Mouse (Mus musculus): Measurements from ENCODE around the gene Gm2001. TPM values are rescaled to one million over a fixed set of nuclear protein-coding genes. Genes with fewer than 3 reads are reported as not detected.
"Not testable (repeated sequence)": the region's sequence is repeated elsewhere in the genome, so short reads cannot be mapped to it uniquely, and the experiment has no call there.

Gene Gm2001
- not detected in 2 replicates for polyA plus RNA-seq (2014; fragmentation: Nextera tagmentation; extraction: Ambion mirVana)

DNA sequence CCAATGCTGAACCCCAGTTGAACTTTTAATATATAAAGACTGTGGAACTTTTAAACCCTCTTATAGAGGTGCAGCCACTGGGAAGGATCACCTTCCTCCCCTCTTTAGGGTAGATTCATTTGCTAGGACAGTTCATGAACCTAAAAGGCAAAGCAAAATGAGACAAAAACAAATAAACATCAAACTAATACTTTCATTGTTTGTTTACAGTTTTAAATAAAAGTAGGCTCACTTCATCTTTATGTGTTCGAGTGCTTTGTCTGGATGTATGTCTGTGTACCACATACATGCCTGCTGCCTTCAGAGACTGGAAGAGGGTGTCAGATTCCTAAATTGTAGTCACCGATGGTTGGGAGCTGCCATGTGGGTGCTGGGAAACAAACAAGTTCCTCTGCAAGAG is at the start of gene Gm2001:
TSS of gene Gm2001 (minus strand) at position 101 of the 400 bp plus-strand sequence.
- H3K4me1 ChIP-seq (ENCODE audit: control insufficient read depth, insufficient read depth, low read length); H3K36me3 ChIP-seq (ENCODE audit: control insufficient read depth, insufficient read depth, low read length); DNase-seq (ENCODE audit: low spot score, missing footprints); H3K4me3 ChIP-seq (ENCODE audit: low read depth, low read length); H3K4me2 ChIP-seq; H3K27me3 ChIP-seq (ENCODE audit: control insufficient read depth, insufficient read depth, low read length); H3K9me3 ChIP-seq (ENCODE audit: control insufficient read depth, low read length); H3K27ac ChIP-seq (ENCODE audit: low read depth, low read length); ATAC-seq (ENCODE audit: low FRiP score); H3K9ac ChIP-seq (ENCODE audit: low read length): not testable (repeated sequence)
- WGBS = 81% methylated on average over 1 of the region's 2 CpGs

DNA sequence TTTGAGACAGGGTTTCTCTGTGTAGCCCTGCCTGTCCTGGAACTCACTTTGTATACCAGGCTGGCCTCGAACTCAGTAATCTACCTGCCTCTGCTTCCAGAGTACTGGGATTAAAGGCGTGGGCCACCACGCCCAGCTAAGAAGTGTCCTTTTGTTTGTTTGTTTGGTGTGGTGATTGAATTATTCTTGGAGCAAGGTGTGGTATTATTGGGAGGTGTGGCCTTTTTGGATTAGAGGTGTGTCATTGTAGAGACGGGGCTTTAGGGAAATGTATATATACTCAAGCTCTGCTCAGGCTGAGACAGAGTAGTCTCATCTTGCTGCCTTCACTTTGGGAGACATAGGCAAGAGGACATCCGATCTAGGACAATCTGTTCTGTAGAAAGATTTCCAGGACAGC is 31.6 kb upstream of the Gm2001 start, which contains the start of gene Gm2016:
TSS of gene Gm2016 (plus strand) at position 301 of the 400 bp plus-strand sequence.
- not testable (repeated sequence) for ATAC-seq (ENCODE audit: low FRiP score); H3K27me3 ChIP-seq (ENCODE audit: control insufficient read depth, insufficient read depth, low read length); H3K36me3 ChIP-seq (ENCODE audit: control insufficient read depth, insufficient read depth, low read length); DNase-seq (ENCODE audit: low spot score, missing footprints); H3K27ac ChIP-seq (ENCODE audit: low read depth, low read length); H3K9ac ChIP-seq (ENCODE audit: low read length); H3K9me3 ChIP-seq (ENCODE audit: control insufficient read depth, low read length); H3K4me2 ChIP-seq; H3K4me1 ChIP-seq (ENCODE audit: control insufficient read depth, insufficient read depth, low read length); H3K4me3 ChIP-seq (ENCODE audit: low read depth, low read length)
- WGBS = 87% methylated on average over 5 of the region's 5 CpGs

DNA sequence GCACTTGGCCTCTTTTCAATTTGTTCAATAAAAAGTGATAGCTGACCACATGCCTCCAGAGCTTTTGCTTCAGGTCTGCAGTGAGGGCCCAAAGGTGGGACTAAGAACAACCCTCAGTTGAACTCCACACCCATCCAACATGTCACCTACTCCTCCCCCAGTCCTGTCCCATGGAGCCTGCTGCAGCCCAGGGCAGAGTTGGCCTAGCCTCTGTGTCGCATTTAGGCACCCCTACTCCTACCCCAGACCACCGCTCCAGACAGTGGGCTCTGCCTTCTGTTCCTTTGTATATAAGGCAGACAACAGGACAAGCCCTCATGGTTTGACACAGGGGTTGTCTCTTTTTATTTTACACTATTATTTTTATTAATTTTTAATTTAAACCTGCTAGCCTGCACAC is 21.9 kb upstream of the Gm2001 start:
- not testable (repeated sequence) for DNase-seq (ENCODE audit: low spot score, missing footprints); H3K9ac ChIP-seq (ENCODE audit: low read length); H3K27me3 ChIP-seq (ENCODE audit: control insufficient read depth, insufficient read depth, low read length); H3K4me3 ChIP-seq (ENCODE audit: low read depth, low read length); H3K27ac ChIP-seq (ENCODE audit: low read depth, low read length); H3K4me2 ChIP-seq; H3K36me3 ChIP-seq (ENCODE audit: control insufficient read depth, insufficient read depth, low read length); H3K9me3 ChIP-seq (ENCODE audit: control insufficient read depth, low read length); H3K4me1 ChIP-seq (ENCODE audit: control insufficient read depth, insufficient read depth, low read length)
- 85% methylated on average over 2 of the region's 2 CpGs for WGBS
- peak; percentile 47; the same call in 1 of the 2 replicates for ATAC-seq (ENCODE audit: low FRiP score)

DNA sequence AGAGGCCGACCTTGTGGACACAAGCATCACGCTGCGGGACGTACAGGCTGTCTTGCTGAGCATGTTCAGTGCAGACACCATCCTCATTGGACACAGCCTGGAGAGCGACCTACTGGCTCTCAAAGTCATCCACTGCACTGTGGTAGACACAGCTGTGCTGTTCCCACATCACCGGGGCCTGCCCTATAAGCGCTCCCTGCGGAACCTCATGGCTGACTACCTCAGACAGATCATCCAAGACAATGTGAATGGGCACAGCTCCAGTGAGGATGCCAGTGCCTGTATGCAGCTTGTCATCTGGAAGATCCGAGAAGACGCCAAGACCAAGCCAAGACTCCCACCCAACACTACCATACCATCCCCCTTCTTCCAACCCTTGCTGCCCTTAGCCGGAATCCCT is 21.5 kb upstream of the Gm2001 start:
- not testable (repeated sequence) for H3K4me3 ChIP-seq (ENCODE audit: low read depth, low read length); H3K36me3 ChIP-seq (ENCODE audit: control insufficient read depth, insufficient read depth, low read length); H3K4me2 ChIP-seq; H3K9me3 ChIP-seq (ENCODE audit: control insufficient read depth, low read length); DNase-seq (ENCODE audit: low spot score, missing footprints); H3K27ac ChIP-seq (ENCODE audit: low read depth, low read length); H3K4me1 ChIP-seq (ENCODE audit: control insufficient read depth, insufficient read depth, low read length); H3K9ac ChIP-seq (ENCODE audit: low read length); H3K27me3 ChIP-seq (ENCODE audit: control insufficient read depth, insufficient read depth, low read length)
- WGBS = 95% methylated on average over 7 of the region's 11 CpGs
- peak; percentile 34; the same call in 1 of the 2 replicates for ATAC-seq (ENCODE audit: low FRiP score)

DNA sequence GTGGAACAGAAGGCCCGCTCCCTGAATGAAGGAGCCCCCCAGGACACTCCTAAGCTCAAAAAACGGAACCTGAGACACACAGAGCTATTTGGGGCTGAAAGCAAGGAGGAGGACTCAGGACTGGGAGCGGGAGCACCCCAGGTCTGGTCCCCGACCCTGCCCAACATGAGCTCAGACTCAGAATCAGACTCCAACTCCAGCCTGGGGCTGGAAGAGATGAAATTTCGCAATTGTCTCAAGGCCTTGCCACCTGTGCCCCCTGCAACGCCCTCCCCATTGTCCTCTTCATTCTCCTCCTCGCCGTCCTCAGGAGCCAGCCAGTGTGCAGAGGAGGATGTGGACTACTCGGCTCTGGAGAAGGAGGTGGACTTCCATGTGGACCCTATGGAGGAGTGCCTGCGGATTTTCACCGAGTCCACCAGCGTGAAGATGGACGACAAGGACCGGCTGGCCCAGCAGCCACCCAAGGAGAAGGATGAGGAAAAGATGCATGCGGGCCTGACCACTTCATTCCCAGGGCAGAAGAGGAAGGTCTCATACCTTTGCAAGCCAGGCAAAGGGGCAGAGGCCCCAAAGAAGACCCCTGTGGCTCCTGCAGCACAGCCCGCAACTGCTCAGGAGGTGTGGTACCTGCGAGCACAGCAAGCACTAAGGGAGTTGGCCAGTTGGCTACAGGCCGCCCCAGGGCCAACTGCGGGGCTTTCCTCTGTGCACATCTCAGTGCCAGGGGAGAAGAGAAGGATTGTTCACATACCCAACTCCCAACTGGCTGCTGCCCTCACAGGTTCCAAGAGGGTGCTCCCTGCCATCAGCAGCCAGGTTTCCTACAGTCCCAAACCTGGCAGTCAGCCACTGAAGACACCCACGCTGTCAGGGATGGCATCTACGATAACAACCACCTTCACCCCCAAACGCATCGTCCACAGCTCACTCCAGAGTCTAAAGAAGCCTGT is 19.9 kb upstream of the Gm2001 start:
- H3K9me3 ChIP-seq (ENCODE audit: control insufficient read depth, low read length); H3K4me1 ChIP-seq (ENCODE audit: control insufficient read depth, insufficient read depth, low read length); ATAC-seq (ENCODE audit: low FRiP score); H3K4me2 ChIP-seq; H3K27ac ChIP-seq (ENCODE audit: low read depth, low read length); H3K9ac ChIP-seq (ENCODE audit: low read length); H3K27me3 ChIP-seq (ENCODE audit: control insufficient read depth, insufficient read depth, low read length); H3K4me3 ChIP-seq (ENCODE audit: low read depth, low read length); H3K36me3 ChIP-seq (ENCODE audit: control insufficient read depth, insufficient read depth, low read length); DNase-seq (ENCODE audit: low spot score, missing footprints): not testable (repeated sequence)
- 82% methylated on average over 23 of the region's 23 CpGs for WGBS

DNA sequence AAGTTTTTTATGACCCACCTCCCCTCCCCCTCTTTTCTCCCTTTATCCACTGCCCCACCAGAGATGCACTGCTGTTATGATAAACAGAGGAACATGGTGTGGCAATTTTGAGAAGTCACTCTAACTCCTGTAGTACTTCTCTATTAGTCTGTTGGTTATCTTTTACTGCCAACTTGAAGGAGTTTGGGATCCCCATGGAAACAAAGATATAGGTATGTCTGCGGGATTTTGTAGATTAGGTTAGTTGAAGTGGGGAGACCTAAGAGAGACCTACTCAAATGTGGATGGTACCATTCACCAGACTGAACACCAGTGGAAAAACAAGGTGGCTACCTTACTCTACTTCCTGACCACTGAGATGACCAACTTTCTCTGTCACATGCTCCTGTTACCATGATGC is 13.9 kb upstream of the Gm2001 start:
- not testable (repeated sequence) for H3K4me2 ChIP-seq; ATAC-seq (ENCODE audit: low FRiP score); H3K9ac ChIP-seq (ENCODE audit: low read length); H3K36me3 ChIP-seq (ENCODE audit: control insufficient read depth, insufficient read depth, low read length); H3K9me3 ChIP-seq (ENCODE audit: control insufficient read depth, low read length); H3K4me1 ChIP-seq (ENCODE audit: control insufficient read depth, insufficient read depth, low read length); H3K27me3 ChIP-seq (ENCODE audit: control insufficient read depth, insufficient read depth, low read length); H3K27ac ChIP-seq (ENCODE audit: low read depth, low read length); H3K4me3 ChIP-seq (ENCODE audit: low read depth, low read length); DNase-seq (ENCODE audit: low spot score, missing footprints)
- 79% methylated on average over 1 of the region's 1 CpGs for WGBS

DNA sequence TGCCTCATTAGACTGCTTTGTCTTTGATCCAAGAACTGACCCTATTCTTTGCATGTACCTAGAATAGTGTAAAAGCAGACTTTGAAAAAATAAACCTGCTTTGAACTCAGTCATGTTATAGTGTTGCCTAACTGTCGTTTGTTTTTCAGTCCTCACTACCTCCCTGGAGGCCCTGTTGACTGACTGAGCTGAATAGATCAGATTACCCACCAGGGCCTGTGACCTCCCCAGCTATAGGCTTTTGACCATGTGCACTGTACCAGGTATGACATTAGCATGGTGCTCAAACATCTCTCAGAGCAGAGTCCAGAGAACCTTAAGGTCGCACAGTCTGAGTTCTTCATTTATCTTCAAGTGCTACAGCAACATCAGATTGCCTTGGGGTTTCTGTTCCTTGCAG is 8.5 kb upstream of the Gm2001 start:
- H3K4me3 ChIP-seq (ENCODE audit: low read depth, low read length); H3K27ac ChIP-seq (ENCODE audit: low read depth, low read length); H3K27me3 ChIP-seq (ENCODE audit: control insufficient read depth, insufficient read depth, low read length); DNase-seq (ENCODE audit: low spot score, missing footprints); H3K4me1 ChIP-seq (ENCODE audit: control insufficient read depth, insufficient read depth, low read length); H3K4me2 ChIP-seq; ATAC-seq (ENCODE audit: low FRiP score); H3K36me3 ChIP-seq (ENCODE audit: control insufficient read depth, insufficient read depth, low read length); H3K9me3 ChIP-seq (ENCODE audit: control insufficient read depth, low read length); H3K9ac ChIP-seq (ENCODE audit: low read length): not testable (repeated sequence)
- no CpG with 5 or more reads among the region's 2 CpGs for WGBS

DNA sequence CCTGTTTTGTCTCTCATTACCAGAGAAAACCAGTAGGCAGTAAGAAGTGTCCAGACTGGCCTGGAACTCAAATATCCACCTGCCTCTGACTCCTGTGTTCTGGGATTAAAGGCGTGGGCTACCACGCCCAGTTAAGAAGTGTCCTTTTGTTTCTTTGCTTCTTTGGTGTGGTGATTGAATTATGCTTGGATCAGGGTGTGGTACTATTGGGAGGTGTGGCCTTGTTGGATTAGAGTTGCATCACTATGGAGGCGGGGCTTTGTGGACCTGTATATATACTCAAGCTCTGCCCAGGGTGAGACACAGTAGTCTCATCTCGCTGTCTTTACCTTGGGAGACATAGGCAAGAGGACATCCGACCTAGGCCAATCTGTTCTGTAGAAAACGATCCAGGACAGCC is 25.9 kb downstream of the Gm2001 start, which contains the start of gene BB287469:
TSS of gene BB287469 (plus strand) at position 301 of the 400 bp plus-strand sequence.
- H3K4me3 ChIP-seq (ENCODE audit: low read depth, low read length); H3K4me1 ChIP-seq (ENCODE audit: control insufficient read depth, insufficient read depth, low read length); ATAC-seq (ENCODE audit: low FRiP score); H3K9me3 ChIP-seq (ENCODE audit: control insufficient read depth, low read length); H3K27ac ChIP-seq (ENCODE audit: low read depth, low read length); H3K27me3 ChIP-seq (ENCODE audit: control insufficient read depth, insufficient read depth, low read length); H3K4me2 ChIP-seq; H3K9ac ChIP-seq (ENCODE audit: low read length); DNase-seq (ENCODE audit: low spot score, missing footprints); H3K36me3 ChIP-seq (ENCODE audit: control insufficient read depth, insufficient read depth, low read length): not testable (repeated sequence)
- 92% methylated on average over 4 of the region's 6 CpGs for WGBS

DNA sequence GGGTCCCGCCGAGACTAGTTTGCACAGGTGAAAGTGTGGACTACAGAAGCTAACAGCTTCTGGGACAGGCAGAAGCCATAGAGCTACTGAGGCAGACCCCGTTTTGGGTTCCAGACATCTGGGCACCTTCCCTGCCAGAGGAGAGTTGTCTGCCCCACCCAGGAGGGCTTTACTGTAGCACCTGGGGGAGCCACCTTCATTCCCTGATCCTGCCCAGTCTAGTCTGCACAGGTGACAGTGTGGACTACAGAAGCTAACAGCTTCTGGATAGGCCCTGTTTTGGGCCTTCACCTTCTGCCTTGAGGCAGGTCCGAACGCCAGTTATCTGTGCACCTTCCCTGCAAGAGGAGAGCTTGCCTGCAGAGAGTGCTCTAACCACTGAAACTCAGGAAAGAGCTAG is 44.2 kb downstream of the Gm2001 start:
- H3K27me3 ChIP-seq (ENCODE audit: control insufficient read depth, insufficient read depth, low read length); H3K36me3 ChIP-seq (ENCODE audit: control insufficient read depth, insufficient read depth, low read length); H3K27ac ChIP-seq (ENCODE audit: low read depth, low read length); H3K4me2 ChIP-seq; DNase-seq (ENCODE audit: low spot score, missing footprints); H3K4me3 ChIP-seq (ENCODE audit: low read depth, low read length); H3K9me3 ChIP-seq (ENCODE audit: control insufficient read depth, low read length); H3K9ac ChIP-seq (ENCODE audit: low read length); H3K4me1 ChIP-seq (ENCODE audit: control insufficient read depth, insufficient read depth, low read length); ATAC-seq (ENCODE audit: low FRiP score): not testable (repeated sequence)
- WGBS = 90% methylated on average over 3 of the region's 5 CpGs

Measured in midbrain, embryonic 11.5 days (tissue).